Mouse (Mus musculus) cerebellum, adult 2 months (tissue): ENCODE measurements around the gene Trim69.

ENCODE experiments used
- CTCF ChIP-seq: fragments of 200-500 bp; IDR thresholded peaks from 2 replicates; pipeline ENCODE4 v1.5.1; 2011; ENCODE audit warnings: low read depth, mild to moderate bottlenecking, control low read depth, low read length, moderate library complexity, borderline replicate concordance; ENCODE audit not compliant: insufficient read depth
- POLR2A ChIP-seq: fragments of 200-500 bp; IDR thresholded peaks from 2 replicates; pipeline ENCODE4 v1.6.1; 2011; ENCODE audit warnings: low read length, control low read depth, borderline replicate concordance; ENCODE audit not compliant: insufficient read depth

DNA sequence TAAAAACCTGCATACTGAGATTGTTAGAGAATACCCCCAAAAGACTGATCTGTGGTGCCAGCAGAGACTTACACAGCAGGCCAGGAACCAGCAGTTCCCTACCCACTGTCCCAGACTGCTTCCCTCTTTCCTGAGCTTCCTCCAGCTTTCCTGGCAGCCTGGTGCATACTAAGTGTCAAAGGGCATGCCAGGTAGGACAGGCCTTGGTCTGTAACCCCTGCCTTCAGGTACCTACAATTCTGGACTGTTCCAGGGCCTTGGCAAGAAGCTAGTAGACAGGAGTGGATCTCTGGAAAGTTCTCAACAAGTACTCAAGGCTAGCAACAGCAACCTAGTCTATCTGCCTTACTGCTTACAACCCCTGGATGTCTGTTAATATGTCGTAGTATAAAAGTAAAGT is 9.3 kb upstream of the Trim69 start:
- TF ChIP-seq CTCF (no peak), POLR2A (no peak)
